Mouse (Mus musculus): Measurements from ENCODE around the gene Gm20772. TPM values are rescaled to one million over a fixed set of nuclear protein-coding genes. Genes with fewer than 3 reads are reported as not detected.

Gene Gm20772
- not detected in 2 replicates for polyA plus RNA-seq (2015; fragmentation: Nextera tagmentation; extraction: Ambion mirVana)

GRCm38 (mm10) chrY:17874441-17874840 is at the start of gene Gm20772, which contains the start of gene Gm20831:
TSS of gene Gm20772 (plus strand) at chrY:17874741.
TSS of gene Gm20831 (plus strand) at chrY:17874741.

GRCm38 (mm10) chrY:17846166-17846565 is 28.4 kb upstream of the Gm20772 start, which contains the start of gene Gm21904:
TSS of gene Gm21904 (minus strand) at chrY:17846266.

Other genes starting within 250 kb of the Gm20772 start
- gene Gm21904, start 28.5 kb upstream of the Gm20772 start, polyA plus RNA-seq (2015; fragmentation: Nextera tagmentation; extraction: Ambion mirVana), result not detected in 2 replicates
- gene Gm20831, start within 50 bp of the Gm20772 start, polyA plus RNA-seq (2015; fragmentation: Nextera tagmentation; extraction: Ambion mirVana), result not detected in 2 replicates
- not detected in 2 replicates for gene Srsy, start 62.6 kb downstream of the Gm20772 start, polyA plus RNA-seq (2015; fragmentation: Nextera tagmentation; extraction: Ambion mirVana)
- not detected in 2 replicates for gene Gm21764, start 187.1 kb downstream of the Gm20772 start, polyA plus RNA-seq (2015; fragmentation: Nextera tagmentation; extraction: Ambion mirVana)
- not detected in 2 replicates for gene Ssty1, start 214.4 kb downstream of the Gm20772 start, polyA plus RNA-seq (2015; fragmentation: Nextera tagmentation; extraction: Ambion mirVana)